Mouse (Mus musculus): ENCODE measurements around the gene Rab5c.

- no peak for TF ChIP-seq CTCF (IDR thresholded peaks at IDR 0.05; ENCODE audit: low read depth)
- TF ChIP-seq EP300 (IDR thresholded peaks at IDR 0.05; ENCODE audit: low read depth): no peak
These were observed 26.0 kb downstream of the Rab5c start, which contains the start of gene Kat2a for GRCm38 (mm10) chr11:100711783-100712615.

Data from liver, embryonic 14.5 days (tissue).